Mouse (Mus musculus): ENCODE results near the gene Cd300e.

DNA sequence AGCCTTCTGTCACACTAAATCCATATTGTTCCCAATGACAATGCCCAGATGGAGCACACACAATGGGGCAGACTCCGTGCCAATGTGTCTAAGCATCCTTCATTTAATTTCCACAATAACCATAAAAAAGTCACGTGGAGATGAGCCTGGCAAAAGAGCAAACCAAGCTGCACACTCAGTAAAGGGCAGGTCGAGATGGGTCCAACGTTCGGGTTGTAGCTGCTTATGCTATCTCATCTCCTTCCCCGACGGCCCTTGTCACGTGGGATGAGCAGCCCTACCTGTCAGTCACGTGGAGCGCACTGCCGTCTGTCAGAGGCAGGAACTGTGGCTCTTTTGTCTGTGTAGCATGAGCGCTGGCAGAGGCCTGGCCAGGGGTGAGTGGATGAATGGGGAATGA lies 22.6 kb upstream of the Cd300e start:
- TF ChIP-seq CTCF (IDR thresholded peaks at IDR 0.05; ENCODE audit: borderline replicate concordance, control insufficient read depth, extremely low read depth, insufficient read depth, low read length, poor library complexity) = no peak
- TF ChIP-seq POLR2A (IDR thresholded peaks at IDR 0.05; ENCODE audit: control insufficient read depth, extremely low read depth, insufficient read depth, low read length, poor library complexity) = no peak

All from thymus, adult 2 months (tissue).